Mouse (Mus musculus) skeletal muscle tissue, postnatal 0 days (tissue): Measurements from ENCODE around the gene Polr2f. TPM values are rescaled to one million over a fixed set of nuclear protein-coding genes. Genes with fewer than 3 reads are reported as not detected.

Experiments
- polyA plus RNA-seq: library from polyadenylated mRNA; unstranded; fragments of >200 nt; fragmentation: Nextera tagmentation; extraction: Ambion mirVana; gene quantifications from 2 replicates; pipeline ENCODE4 v1.2.1, GENCODE M21; 2015

Gene Polr2f
- polyA plus RNA-seq, result 219 and 228 TPM in 2 replicates

DNA sequence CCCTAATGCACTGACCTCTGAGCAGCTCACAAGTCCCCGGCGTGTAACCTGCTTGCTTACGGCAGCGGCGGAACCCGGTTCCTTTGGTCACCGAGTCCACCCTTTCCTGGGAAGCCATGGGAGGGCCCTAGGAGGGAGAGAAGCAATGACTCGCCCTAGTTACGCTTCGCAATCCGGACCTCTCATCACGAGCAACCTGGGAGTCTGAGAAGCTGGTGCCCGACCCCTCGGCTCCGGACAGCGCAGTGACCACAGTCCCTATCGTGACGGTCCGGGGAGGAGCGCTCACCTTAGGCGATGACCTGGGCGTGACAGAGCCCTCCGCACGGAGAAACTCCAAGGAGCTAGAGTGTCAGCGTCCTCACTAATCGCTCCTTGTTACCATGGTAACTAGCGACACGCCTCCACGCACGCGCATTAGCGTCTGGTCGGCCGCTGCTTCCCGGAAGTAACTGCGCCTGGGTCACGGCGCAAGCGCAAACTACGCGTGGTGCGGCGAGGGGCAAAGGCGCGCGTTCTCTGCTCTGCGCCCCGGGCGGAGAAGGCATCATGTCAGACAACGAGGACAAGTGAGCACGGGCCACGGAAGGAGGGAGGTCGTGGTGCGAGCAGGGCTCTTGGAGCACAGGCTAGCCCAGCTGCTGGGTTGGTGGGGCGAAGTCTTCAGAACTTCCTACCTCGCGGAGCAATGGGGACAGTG lies at the start of gene Polr2f, which contains the start of gene 1700088E04Rik:
Gene Polr2f (plus strand): TSS at position 144 of the 700 bp plus-strand sequence.
Gene 1700088E04Rik (minus strand): TSS at position 388 of the 700 bp plus-strand sequence.

DNA sequence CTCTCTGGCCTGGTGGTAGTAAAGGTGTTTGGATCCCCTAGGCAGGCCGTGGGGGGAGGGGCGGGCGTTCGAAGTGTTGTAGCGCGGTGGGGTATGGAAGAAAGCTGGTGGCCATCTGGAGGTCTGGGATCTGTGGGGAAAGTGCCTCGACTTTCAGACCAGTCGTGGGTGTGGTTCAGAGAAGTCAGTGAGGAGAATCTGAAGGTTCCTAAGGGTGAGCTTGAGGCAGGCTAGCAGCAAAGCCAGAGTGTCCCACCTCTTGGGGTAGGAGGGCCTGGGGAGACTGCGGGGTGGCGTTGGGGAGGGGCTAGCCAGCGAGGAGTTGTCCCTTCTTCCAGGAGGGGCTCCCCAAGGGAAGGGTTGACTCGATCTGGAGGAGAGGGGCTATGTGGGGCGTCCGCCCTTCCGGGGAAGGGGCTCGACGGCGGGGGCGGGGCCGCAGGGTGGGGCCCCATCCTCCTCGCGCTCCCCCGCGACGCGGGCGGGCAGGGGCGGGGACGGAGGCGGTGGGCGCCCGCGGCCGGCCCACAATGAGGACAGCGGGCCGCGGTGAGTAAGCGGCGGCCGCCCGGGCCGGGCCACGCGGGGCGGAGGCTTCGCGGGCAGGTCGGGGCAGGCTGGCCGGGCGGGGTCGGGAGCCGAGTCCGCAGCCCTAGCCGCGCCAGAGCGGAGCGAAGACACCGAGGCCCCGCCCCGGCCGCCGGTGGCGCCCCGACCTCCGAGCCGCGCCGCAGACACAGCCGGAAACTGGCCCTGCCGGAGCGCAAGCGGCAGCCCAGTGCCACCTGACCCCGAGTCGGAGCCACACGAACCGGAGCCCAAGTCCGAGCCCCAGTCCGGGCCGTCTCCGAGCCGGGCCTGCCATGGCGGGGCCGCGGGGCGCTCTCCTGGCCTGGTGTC lies 32.1 kb upstream of the Polr2f start, which contains the start of gene Micall1:
Gene Micall1 (plus strand): TSS at position 478 of the 900 bp plus-strand sequence.

DNA sequence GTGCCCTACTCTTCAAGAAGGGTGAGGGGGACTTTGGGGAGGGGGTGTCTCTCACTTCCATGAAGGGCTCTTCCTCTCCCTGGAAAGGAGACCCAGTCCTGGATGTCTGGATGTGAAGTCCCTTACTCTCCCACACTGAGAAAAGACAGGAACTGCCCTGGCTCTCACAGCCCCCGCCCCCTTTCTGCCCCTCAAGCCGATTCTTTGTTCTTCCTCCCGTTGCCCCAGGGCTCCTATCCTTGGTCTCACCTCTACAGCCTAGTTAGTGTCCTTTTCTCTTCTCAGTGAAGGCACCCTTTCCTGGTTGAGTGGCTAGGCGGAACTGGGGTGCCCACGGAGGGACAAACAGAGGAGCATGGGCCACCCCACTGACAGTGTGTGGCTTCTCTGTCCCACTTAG lies 24.3 kb downstream of the Polr2f start, which contains the start of gene Sox10:
Gene Sox10 (minus strand): TSS at position 101 of the 400 bp plus-strand sequence.

Other genes with a start within 250 kb of the Polr2f start
- gene Gm49510, start 241.3 kb upstream of the Polr2f start, polyA plus RNA-seq, result not detected in 2 replicates
- 8.8 and 10.3 TPM in 2 replicates for gene Sh3bp1, start 241.2 kb upstream of the Polr2f start, polyA plus RNA-seq
- 13.7 and 14.5 TPM in 2 replicates for gene Pdxp, start 227.1 kb upstream of the Polr2f start, polyA plus RNA-seq
- 2,196 and 2,520 TPM in 2 replicates for gene Lgals1, start 214.3 kb upstream of the Polr2f start, polyA plus RNA-seq
- gene Nol12, start 206.1 kb upstream of the Polr2f start, polyA plus RNA-seq, result 30.9 and 35.5 TPM in 2 replicates
- 37.2 and 41.4 TPM in 2 replicates for gene Triobp, start 193.3 kb upstream of the Polr2f start, polyA plus RNA-seq
- 280 and 283 TPM in 2 replicates for gene H1f0, start 112.6 kb upstream of the Polr2f start, polyA plus RNA-seq
- gene Galr3, start 99.1 kb upstream of the Polr2f start, polyA plus RNA-seq, result 0.21 TPM in 1 of 2 replicates, not detected in the other
- 15.2 and 17.9 TPM in 2 replicates for gene Ankrd54, start 78.1 kb upstream of the Polr2f start, polyA plus RNA-seq
- gene Eif3l, start 65.8 kb upstream of the Polr2f start, polyA plus RNA-seq, result 116 and 132 TPM in 2 replicates
- 9.3 and 9.6 TPM in 2 replicates for gene Micall1, start 32.1 kb upstream of the Polr2f start, polyA plus RNA-seq
- gene 1700088E04Rik, start 244 bp downstream of the Polr2f start, polyA plus RNA-seq, result 4.1 and 4.4 TPM in 2 replicates
- 4.1 and 4.3 TPM in 2 replicates for gene Sox10, start 24.2 kb downstream of the Polr2f start, polyA plus RNA-seq
- gene Pick1, start 88.2 kb downstream of the Polr2f start, polyA plus RNA-seq, result 19.0 and 19.8 TPM in 2 replicates
- gene Gm49486, start 88.4 kb downstream of the Polr2f start, polyA plus RNA-seq, result 0.64 and 0.83 TPM in 2 replicates
- 0.63 and 1.1 TPM in 2 replicates for gene Slc16a8, start 113.8 kb downstream of the Polr2f start, polyA plus RNA-seq
- 23.0 and 24.6 TPM in 2 replicates for gene Baiap2l2, start 144.5 kb downstream of the Polr2f start, polyA plus RNA-seq
- 10.3 and 11.1 TPM in 2 replicates for gene Pla2g6, start 187.4 kb downstream of the Polr2f start, polyA plus RNA-seq
- 1.4 and 1.7 TPM in 2 replicates for gene Maff, start 205.6 kb downstream of the Polr2f start, polyA plus RNA-seq